Mouse (Mus musculus): ENCODE measurements around the gene Dhx15.

- TF ChIP-seq TAL1 (IDR thresholded peaks at IDR 0.05; ENCODE audit: low read length) (no peak), GATA1 (IDR thresholded peaks at IDR 0.05; ENCODE audit: low read length) (no peak)
Observed at GRCm38 (mm10) chr5:52220013-52220804, 29.9 kb upstream of the Dhx15 start.

Data from erythroblast, embryonic 14.5 days (primary cell).